Mouse (Mus musculus) forebrain, embryonic 13.5 days (tissue): Measurements from ENCODE around the gene Prr15l. TPM values are rescaled to one million over a fixed set of nuclear protein-coding genes. Genes with fewer than 3 reads are reported as not detected.

Experiments
- ATAC-seq: fragments of 200-750 bp; cut with Nextera tagmentation; 2 replicates; pipeline ENCODE4 v1.8.0; 2017
- H3K27ac ChIP-seq: fragments of 300-500 bp; sonication (generic); 2 replicates; pipeline ENCODE4 v1.5.1; 2015; ENCODE audit warnings: inconsistent platforms, mild to moderate bottlenecking, moderate library complexity
- H3K27me3 ChIP-seq: fragments of 300-500 bp; sonication (generic); 2 replicates; pipeline ENCODE4 v1.6.1; 2015; ENCODE audit warnings: mild to moderate bottlenecking, inconsistent platforms
- H3K36me3 ChIP-seq: fragments of 300-500 bp; sonication (generic); 2 replicates; pipeline ENCODE4 v1.6.1; 2015; ENCODE audit warnings: mild to moderate bottlenecking, inconsistent platforms; ENCODE audit not compliant: poor library complexity, severe bottlenecking
- H3K4me1 ChIP-seq: fragments of 300-500 bp; sonication (generic); 2 replicates; pipeline ENCODE4 v1.6.1; 2015; ENCODE audit warnings: inconsistent platforms
- H3K4me2 ChIP-seq: fragments of 300-500 bp; sonication (generic); 2 replicates; pipeline ENCODE4 v1.6.1; 2015; ENCODE audit warnings: inconsistent platforms, mild to moderate bottlenecking, moderate library complexity
- H3K4me3 ChIP-seq: fragments of 300-500 bp; sonication (generic); 2 replicates; pipeline ENCODE4 v1.5.1; 2015; ENCODE audit warnings: mild to moderate bottlenecking, inconsistent platforms
- H3K9ac ChIP-seq: fragments of 300-500 bp; sonication (generic); 2 replicates; pipeline ENCODE4 v1.6.1; 2015; ENCODE audit warnings: mild to moderate bottlenecking, inconsistent platforms
- H3K9me3 ChIP-seq: fragments of 300-500 bp; sonication (generic); replicated peaks from 2 replicates; pipeline ENCODE4 v1.6.1; 2016; ENCODE audit warnings: inconsistent platforms
- WGBS: fragments of 180-500 bp; shearing (Covaris S2); methylation state at CpG from one replicate; pipeline ENCODE4 v1.1.7; 2015; 5-methylcytosine and 5-hydroxymethylcytosine counted together
- polyA plus RNA-seq: library from polyadenylated mRNA; unstranded; fragments of >200 nt; fragmentation: Nextera tagmentation; extraction: Ambion mirVana; gene quantifications from 2 replicates; pipeline ENCODE4 v1.2.1, GENCODE M21; 2015

Prr15l gene
- polyA plus RNA-seq, 1 experiment from 2014 or later = 0.08 TPM

- Histone ChIP-seq H3K4me3 (no peak overlapping the region), H3K36me3 (peaks cover 93% of the 10 kb centered on the region), H3K9me3 (no peaks in the 10 kb centered on the region), H3K9ac (no peak overlapping the region), H3K4me1 (no peaks in the 10 kb centered on the region), H3K4me2 (no peak overlapping the region), H3K27ac (no peak overlapping the region), H3K27me3 (no peaks in the 10 kb centered on the region)
- ATAC-seq = no peak
- WGBS = 59% methylated on average over 20 of the region's 20 CpGs
Observed at GRCm38 (mm10) chr11:96956009-96956724, 28.3 kb downstream of the Prr15l start.

- no peak overlapping the region for H3K4me2 ChIP-seq
- H3K9ac ChIP-seq = no peak overlapping the region
- H3K4me3 ChIP-seq = no peak overlapping the region
- H3K9me3 ChIP-seq = no peaks in the 10 kb centered on the region
- ATAC-seq = no peak
- 95% methylated on average over 10 of the region's 10 CpGs for WGBS
- no peak overlapping the region for H3K27ac ChIP-seq
- no peaks in the 10 kb centered on the region for H3K4me1 ChIP-seq
- H3K36me3 ChIP-seq = peaks cover 93% of the 10 kb centered on the region
- no peaks in the 10 kb centered on the region for H3K27me3 ChIP-seq
Observed at GRCm38 (mm10) chr11:96957061-96957805, 29.3 kb downstream of the Prr15l start.

- H3K4me2 ChIP-seq = no peak overlapping the region
- H3K36me3 ChIP-seq = peaks cover 43% of the 10 kb centered on the region
- 13% methylated on average over 8 of the region's 8 CpGs for WGBS
- no peaks in the 10 kb centered on the region for H3K27me3 ChIP-seq
- H3K4me3 ChIP-seq = no peak overlapping the region
- peak; percentile 57; the same call in 1 of the 2 replicates for ATAC-seq
- H3K4me1 ChIP-seq = no peaks in the 10 kb centered on the region
- no peaks in the 10 kb centered on the region for H3K9me3 ChIP-seq
- H3K27ac ChIP-seq = no peak overlapping the region
- no peak overlapping the region for H3K9ac ChIP-seq
Observed at GRCm38 (mm10) chr11:96963580-96963979, 35.7 kb downstream of the Prr15l start.

GRCm38 (mm10) chr11:96966172-96966571 is 38.3 kb downstream of the Prr15l start:
- ATAC-seq = no peak
- Histone ChIP-seq H3K27ac (no peak overlapping the region), H3K4me1 (0 out of 2 replicates have a peak, but pooled peaks cover 3% of the 10 kb centered on the region), H3K9me3 (no peaks in the 10 kb centered on the region), H3K9ac (no peak overlapping the region), H3K4me3 (no peak overlapping the region), H3K4me2 (no peak overlapping the region), H3K27me3 (no peaks in the 10 kb centered on the region), H3K36me3 (peaks cover 19% of the 10 kb centered on the region)
- WGBS = 92% methylated on average over 3 of the region's 3 CpGs

GRCm38 (mm10) chr11:96966914-96967543 is 39.1 kb downstream of the Prr15l start:
- Histone ChIP-seq H3K9me3 (no peaks in the 10 kb centered on the region), H3K9ac (no peak overlapping the region), H3K36me3 (peaks cover 11% of the 10 kb centered on the region), H3K27ac (no peak overlapping the region; the same call in 1 of the 2 replicates), H3K27me3 (no peaks in the 10 kb centered on the region), H3K4me3 (no peak overlapping the region), H3K4me1 (peaks cover 7% of the 10 kb centered on the region; the same call in 1 of the 2 replicates), H3K4me2 (no peak overlapping the region)
- no peak for ATAC-seq
- WGBS = 93% methylated on average over 13 of the region's 13 CpGs

GRCm38 (mm10) chr11:96967544-96968269 is 39.8 kb downstream of the Prr15l start:
- Histone ChIP-seq H3K4me2 (no peak overlapping the region), H3K27me3 (no peaks in the 10 kb centered on the region), H3K4me3 (no peak overlapping the region), H3K9ac (no peak overlapping the region), H3K36me3 (peaks cover 4% of the 10 kb centered on the region), H3K4me1 (peaks cover 14% of the 10 kb centered on the region), H3K9me3 (no peaks in the 10 kb centered on the region), H3K27ac (no peak overlapping the region; the same call in 1 of the 2 replicates)
- WGBS = 93% methylated on average over 11 of the region's 11 CpGs
- no peak for ATAC-seq

GRCm38 (mm10) chr11:96968476-96968875 is 40.6 kb downstream of the Prr15l start:
- H3K36me3 ChIP-seq = no peaks in the 10 kb centered on the region
- no peak for ATAC-seq
- no peak overlapping the region for H3K27ac ChIP-seq
- WGBS = 72% methylated on average over 6 of the region's 6 CpGs
- no peaks in the 10 kb centered on the region for H3K9me3 ChIP-seq
- no peak overlapping the region for H3K9ac ChIP-seq
- H3K4me1 ChIP-seq = peaks cover 19% of the 10 kb centered on the region
- H3K4me2 ChIP-seq = no peak overlapping the region
- H3K4me3 ChIP-seq = no peak overlapping the region
- H3K27me3 ChIP-seq = no peaks in the 10 kb centered on the region

GRCm38 (mm10) chr11:96969280-96969722 is 41.4 kb downstream of the Prr15l start:
- Histone ChIP-seq H3K36me3 (no peaks in the 10 kb centered on the region), H3K9me3 (no peaks in the 10 kb centered on the region), H3K4me2 (no peak overlapping the region), H3K4me3 (no peak overlapping the region), H3K4me1 (peaks cover 21% of the 10 kb centered on the region), H3K27me3 (no peaks in the 10 kb centered on the region), H3K9ac (no peak overlapping the region), H3K27ac (no peak overlapping the region)
- 71% methylated on average over 5 of the region's 5 CpGs for WGBS
- no peak for ATAC-seq

GRCm38 (mm10) chr11:96969746-96970145 is 41.8 kb downstream of the Prr15l start:
- no peak for ATAC-seq
- peaks cover 21% of the 10 kb centered on the region for H3K4me1 ChIP-seq
- no peak overlapping the region for H3K4me2 ChIP-seq
- WGBS = 79% methylated on average over 1 of the region's 1 CpGs
- H3K9ac ChIP-seq = no peak overlapping the region
- H3K9me3 ChIP-seq = no peaks in the 10 kb centered on the region
- H3K4me3 ChIP-seq = no peak overlapping the region
- H3K27me3 ChIP-seq = no peaks in the 10 kb centered on the region
- H3K36me3 ChIP-seq = no peaks in the 10 kb centered on the region
- no peak overlapping the region for H3K27ac ChIP-seq

- Histone ChIP-seq H3K9ac (no peak overlapping the region), H3K36me3 (no peaks in the 10 kb centered on the region), H3K27ac (no peak overlapping the region), H3K4me3 (no peak overlapping the region), H3K9me3 (no peaks in the 10 kb centered on the region), H3K4me2 (no peak overlapping the region), H3K4me1 (peaks cover 21% of the 10 kb centered on the region), H3K27me3 (no peaks in the 10 kb centered on the region)
- ATAC-seq = no peak
- WGBS = 90% methylated on average over 3 of the region's 3 CpGs
Observed at GRCm38 (mm10) chr11:96970341-96970740, 42.4 kb downstream of the Prr15l start.

- Histone ChIP-seq H3K4me3 (no peak overlapping the region), H3K4me2 (no peak overlapping the region), H3K4me1 (peaks cover 36% of the 10 kb centered on the region), H3K9me3 (no peaks in the 10 kb centered on the region), H3K27ac (no peak overlapping the region), H3K9ac (no peak overlapping the region), H3K36me3 (no peaks in the 10 kb centered on the region), H3K27me3 (no peaks in the 10 kb centered on the region)
- ATAC-seq = no peak
- 83% methylated on average over 5 of the region's 5 CpGs for WGBS
Observed at GRCm38 (mm10) chr11:96972906-96973305, 45.0 kb downstream of the Prr15l start.
